Mouse (Mus musculus) CH12.LX (cell line): ENCODE results near the gene Lhx2. TPM values are rescaled to one million over a fixed set of nuclear protein-coding genes. Genes with fewer than 3 reads are reported as not detected.

ENCODE experiments used
- DNase-seq: peaks from one replicate; pipeline ENCODE4 v3.0.0-alpha.2; 2013; ENCODE audit errors: extremely low read depth
- H3K27ac ChIP-seq: 2 replicates; pipeline ENCODE4 v1.5.1; 2012; ENCODE audit warnings: low read depth, mild to moderate bottlenecking, control low read depth, moderate library complexity; ENCODE audit not compliant: insufficient read depth
- H3K27me3 ChIP-seq: replicated peaks from 2 replicates; pipeline ENCODE3; 2012; ENCODE audit warnings: inconsistent platforms
- H3K36me3 ChIP-seq, 2 experiments: replicated peaks in 1 of 2; 2 replicates each; pipeline versions ENCODE3 to v1.6.1; 2012; ENCODE audit warnings: inconsistent platforms in 1 of 2, low read length in 1 of 2, mild to moderate bottlenecking in 1 of 2, mixed read lengths in 1 of 2, moderate library complexity in 1 of 2; ENCODE audit not compliant: control insufficient read depth in 1 of 2, insufficient read depth in 1 of 2
- H3K4me1 ChIP-seq, 2 experiments: 2 replicates each; pipeline ENCODE4 v1.6.1; 2012; ENCODE audit warnings: inconsistent platforms in 1 of 2, moderate library complexity in 1 of 2; ENCODE audit not compliant: insufficient read depth in 2 of 2, control insufficient read depth in 1 of 2
- H3K4me2 ChIP-seq: 2 replicates; pipeline ENCODE4 v1.6.1; 2012; ENCODE audit warnings: low read depth, mild to moderate bottlenecking, control low read depth; ENCODE audit not compliant: poor library complexity, insufficient read depth, severe bottlenecking
- H3K4me3 ChIP-seq, 3 experiments: fragments of 150-350 bp in 1 of 3; sonication (generic) in 1 of 3; replicated peaks in 1 of 3; 2 replicates each; pipeline versions ENCODE3 to v1.5.1; 2011 to 2012; ENCODE audit warnings: low read depth in 2 of 3, low read length in 2 of 3, mild to moderate bottlenecking in 2 of 3, moderate library complexity in 2 of 3, control low read depth in 1 of 3, improper control_type of control experiment in 1 of 3, inconsistent platforms in 1 of 3, mixed read lengths in 1 of 3; ENCODE audit not compliant: poor library complexity in 1 of 3
- H3K79me2 ChIP-seq: replicated peaks from 2 replicates; pipeline ENCODE4 v1.6.1; 2012; ENCODE audit warnings: mild to moderate bottlenecking, moderate library complexity; ENCODE audit not compliant: control insufficient read depth, poor library complexity, insufficient read depth, severe bottlenecking; ENCODE audit errors: extremely low read depth
- H3K9ac ChIP-seq: 2 replicates; pipeline ENCODE4 v1.6.1; 2012; ENCODE audit warnings: low read depth, mild to moderate bottlenecking, control low read depth, moderate library complexity; ENCODE audit not compliant: insufficient read depth
- H3K9me3 ChIP-seq: replicated peaks from 2 replicates; pipeline ENCODE3; 2012; ENCODE audit warnings: low read length, inconsistent platforms, mixed read lengths
- CHD1 ChIP-seq: IDR thresholded peaks from 2 replicates; pipeline ENCODE4 v1.6.1; 2012; ENCODE audit warnings: low read depth, low read length, improper control_type of control experiment, inconsistent platforms
- CTCF ChIP-seq, 2 experiments: IDR thresholded peaks in 1 of 2; conservative IDR thresholded peaks in 1 of 2; 2 replicates each; pipeline ENCODE4 v1.5.1; 2011 to 2012; ENCODE audit warnings: low read depth in 2 of 2, low read length in 2 of 2, improper control_type of control experiment in 1 of 2, inconsistent platforms in 1 of 2, mild to moderate bottlenecking in 1 of 2, moderate library complexity in 1 of 2
- KAT2A ChIP-seq: IDR thresholded peaks from 2 replicates; pipeline ENCODE4 v1.6.1; 2012; ENCODE audit warnings: low read length, improper control_type of control experiment, inconsistent platforms; ENCODE audit not compliant: insufficient replicate concordance
- MAFK ChIP-seq: IDR thresholded peaks from 2 replicates; pipeline ENCODE4 v1.6.1; 2011; ENCODE audit warnings: low read length, improper control_type of control experiment; ENCODE audit not compliant: insufficient replicate concordance
- MEF2A ChIP-seq: IDR thresholded peaks from 2 replicates; pipeline ENCODE4 v1.6.1; 2014; ENCODE audit warnings: low read depth, mild to moderate bottlenecking, inconsistent platforms, low read length, improper control_type of control experiment, borderline replicate concordance
- POLR2AphosphoS2 ChIP-seq: IDR thresholded peaks from 2 replicates; pipeline ENCODE4 v1.6.1; 2011; ENCODE audit warnings: low read depth, low read length, improper control_type of control experiment
- UBTF ChIP-seq: IDR thresholded peaks from 2 replicates; pipeline ENCODE4 v1.6.1; 2012; ENCODE audit warnings: low read depth, mild to moderate bottlenecking, inconsistent platforms, low read length, improper control_type of control experiment, moderate library complexity
- USF1 ChIP-seq: IDR thresholded peaks from 2 replicates; pipeline ENCODE4 v1.6.1; 2014; ENCODE audit warnings: low read depth, mild to moderate bottlenecking, inconsistent platforms, low read length, improper control_type of control experiment
- USF2 ChIP-seq: conservative IDR thresholded peaks from 2 replicates; pipeline ENCODE4 v1.6.1; 2011; ENCODE audit warnings: low read depth, low read length, improper control_type of control experiment
- ZC3H11A ChIP-seq: IDR thresholded peaks from 2 replicates; pipeline ENCODE4 v1.6.1; 2012; ENCODE audit warnings: low read depth, mild to moderate bottlenecking, inconsistent platforms, low read length, improper control_type of control experiment
- ZNF384 ChIP-seq: IDR thresholded peaks from 2 replicates; pipeline ENCODE4 v1.6.1; 2012; ENCODE audit warnings: low read depth, low read length, improper control_type of control experiment, inconsistent platforms
- dilution Hi-C: fragments of 300-500 bp; cut with MboI; formaldehyde crosslinking; loops from 2 replicates; pipeline ENCODE4 v1.14.3; 2020; ENCODE audit warnings: low sequenced_read_pairs; ENCODE audit not compliant: extremely low pct_unique_long_range_greater_than_20kb, extremely low pct_ligation_motif_present
- in situ Hi-C: fragments of 300-500 bp; cut with MboI; formaldehyde crosslinking; loops from 3 replicates; pipeline ENCODE4 v1.14.3; 2019; ENCODE audit warnings: low sequenced_read_pairs, low pct_ligation_motif_present, low pct_unique_long_range_greater_than_20kb, mixed read lengths
- polyA plus RNA-seq: library from polyadenylated mRNA; unstranded; fragments of >175 nt; gene quantifications from 2 replicates; pipeline ENCODE4 v1.2.1, GENCODE M21; 2012; ENCODE audit warnings: low read depth; ENCODE audit not compliant: insufficient read length
- total RNA-seq, 2 experiments: library from RNA; depleted of rRNA; stranded (reverse); fragments of 300-350 nt in 1 of 2; fragments of >200 nt in 1 of 2; gene quantifications; 2 replicates each; pipeline ENCODE4 v1.2.3; 2012 to 2014

Gene Lhx2
- 0.34 and 0.59 TPM in 2 replicates for total RNA-seq (2012; rRNA removed)
- 0.18 and 0.24 TPM in 2 replicates for total RNA-seq (2014; rRNA removed)
- 0.45 and 0.47 TPM in 2 replicates for polyA plus RNA-seq

- peaks cover 3% of the 10 kb centered on the region for H3K9me3 ChIP-seq
- H3K4me1 ChIP-seq: peaks cover 14 to 42% of the 10 kb centered on the region in 2 experiments; a peak in 3 of 4 replicates
- peaks cover 4% of the 10 kb centered on the region for H3K27me3 ChIP-seq
- H3K36me3 ChIP-seq: no peaks in the 10 kb centered on the region
- H3K79me2 ChIP-seq: no peaks in the 10 kb centered on the region
- dilution Hi-C loops: no loop called here
- no peak within 1 kb of the TSS for H3K27ac ChIP-seq
- peak within 1 kb of the TSS; percentile 85 for H3K4me2 ChIP-seq
- in situ Hi-C loops: no loop called here
- peak; percentile 58; the same call in 1 of the 2 replicates for TF ChIP-seq UBTF
- TF ChIP-seq MEF2A: no peak
- no peak for DNase-seq
- peak within 1 kb of the TSS; percentile 34 for H3K9ac ChIP-seq
- peak within 1 kb of the TSS in 2 of 3 experiments; percentile 31 to 67 for H3K4me3 ChIP-seq
Observed at GRCm38 (mm10) chr2:38338990-38339909, at the start of gene Lhx2. TSS of gene Lhx2 (plus strand) at chr2:38339281.

- Histone ChIP-seq H3K4me3 (no peak overlapping the region), H3K4me1 (peaks cover 0 to 2% of the 10 kb centered on the region in 2 experiments; a peak in 2 of 4 replicates), H3K9me3 (no peaks in the 10 kb centered on the region), H3K9ac (no peak overlapping the region), H3K79me2 (no peaks in the 10 kb centered on the region), H3K27ac (no peak overlapping the region), H3K36me3 (no peaks in the 10 kb centered on the region), H3K4me2 (no peak overlapping the region), H3K27me3 (no peaks in the 10 kb centered on the region)
- in situ Hi-C loops (no loop called here), dilution Hi-C loops (no loop called here)
- no peak for DNase-seq
- TF ChIP-seq ZNF384 (no peak), MAFK (no peak), UBTF (no peak), USF2 (no peak), CHD1 (no peak), CTCF (conservative IDR thresholded peaks at IDR 0.05 in 1 of 2, IDR thresholded peaks at IDR 0.05 in 1 of 2; ENCODE audit: low read depth in 2 of 2, low read length in 2 of 2) (no peak), POLR2AphosphoS2 (no peak), USF1 (no peak), KAT2A (no peak)
Observed at GRCm38 (mm10) chr2:38291526-38291925, 47.6 kb upstream of the Lhx2 start.

GRCm38 (mm10) chr2:38295939-38296338, 43.1 kb upstream of the Lhx2 start:
- H3K9ac ChIP-seq: no peak overlapping the region
- no peaks in the 10 kb centered on the region for H3K9me3 ChIP-seq
- no peaks in the 10 kb centered on the region for H3K79me2 ChIP-seq
- H3K4me3 ChIP-seq: no peak overlapping the region
- no peak for DNase-seq
- no peak overlapping the region for H3K27ac ChIP-seq
- H3K4me2 ChIP-seq: no peak overlapping the region
- no peaks in the 10 kb centered on the region for H3K36me3 ChIP-seq
- no peak for TF ChIP-seq ZC3H11A
- TF ChIP-seq, all 38 proteins: peak for 0
- H3K27me3 ChIP-seq: no peaks in the 10 kb centered on the region
- no peaks in the 10 kb centered on the region for H3K4me1 ChIP-seq
- dilution Hi-C loops (no loop called here), in situ Hi-C loops (no loop called here)
